Mouse (Mus musculus): Measurements from ENCODE around the gene Spata17.

GRCm38 (mm10) chr1:187125733-187126132 is 89.5 kb downstream of the Spata17 start:
- TF ChIP-seq CTCF (conservative IDR thresholded peaks at IDR 0.05; ENCODE audit: insufficient read depth, insufficient read length, low read depth, low read length): no peak
- no peak for TF ChIP-seq POLR2A (IDR thresholded peaks at IDR 0.05; ENCODE audit: low read depth, low read length)
